ENCODE assay signal across 9 mouse cellular contexts in genomic region chr11:24074021-24074591, GRCm38 (mm10). TPM values are rescaled to one million over a fixed set of nuclear protein-coding genes. Genes with fewer than 3 reads are reported as not detected.
DNase-seq lines count a peak whose midpoint lies in the region; ATAC-seq and TF ChIP-seq lines count a peak whose summit lies in the region.
"Had no signal": no experiment of that assay in that cellular context is flagged by ENCODE, and none has a peak within 500 bp of the region (broad histone marks: within the 10 kb centered on the region; RNA-seq: fewer than 3 reads in every experiment).

No protein-coding gene starts in this region.

- H3K36me3 ChIP-seq in forebrain, embryonic 15.5 days: no peaks in the 10 kb centered on the region
- H3K36me3 ChIP-seq in liver, embryonic 14.5 days (replicated peaks; ENCODE audit: control insufficient read depth, insufficient read depth, low read depth): no peaks in the 10 kb centered on the region

- H3K27ac ChIP-seq in left cerebral cortex, adult 2 months: peak overlapping the region; percentile 97
- peak overlapping the region; percentile 98 for H3K27ac ChIP-seq in forebrain, embryonic 15.5 days (replicated peaks)
- no peak overlapping the region for H3K27ac ChIP-seq in liver, embryonic 14.5 days

- H3K4me1 ChIP-seq in forebrain, embryonic 15.5 days: peaks cover 26% of the 10 kb centered on the region
- H3K4me1 ChIP-seq in liver, embryonic 14.5 days (replicated peaks; ENCODE audit: control insufficient read depth in 2 of 2, insufficient read depth in 2 of 2, low read length in 1 of 2): peaks cover 4 to 8% of the 10 kb centered on the region in 2 experiments; a peak in 2 of 4 replicates

- peak overlapping the region; percentile 97 for H3K9ac ChIP-seq in forebrain, embryonic 15.5 days (replicated peaks)
- H3K9ac ChIP-seq in liver, embryonic 14.5 days (replicated peaks): peak overlapping the region; percentile 50

- WGBS in forebrain, embryonic 15.5 days: under 1% methylated on average over 18 of the region's 18 CpGs
- WGBS in liver, embryonic 14.5 days (ENCODE audit: insufficient replicate concordance): 2% methylated on average over 18 of the region's 18 CpGs

- H3K4me2 ChIP-seq in forebrain, embryonic 15.5 days (replicated peaks): peak overlapping the region; percentile 87
- peak overlapping the region; percentile 91 for H3K4me2 ChIP-seq in liver, embryonic 14.5 days (ENCODE audit: low read depth)

- ATAC-seq in forebrain, embryonic 15.5 days (replicated peaks): no peak
- no peak for ATAC-seq in liver, embryonic 14.5 days (ENCODE audit: insufficient read depth)

- TF ChIP-seq EP300 in liver, embryonic 14.5 days (IDR thresholded peaks at IDR 0.05; ENCODE audit: low read depth): no peak

- DNase-seq in left cerebral cortex, adult 2 months (ENCODE audit: extremely low spot score in 1 of 2, low spot score in 2 of 2): no peak
- DNase-seq in left cerebral cortex, adult 18-20 months (ENCODE audit: low spot score in 2 of 2): no peak
- DNase-seq in liver, embryonic 14.5 days (ENCODE audit: low read depth in 3 of 3, low spot score in 3 of 3): no peak
- DNase-seq in thymus, postnatal 0 days (ENCODE audit: low spot score): peak; percentile 38
- no peak for DNase-seq in testis, postnatal 14 days (ENCODE audit: low spot score)
- no peak for DNase-seq in cerebellum, adult 11-12 months
- DNase-seq in left cerebral cortex, adult 9 months (ENCODE audit: low spot score in 2 of 2): no peak

- H3K4me3 ChIP-seq in left cerebral cortex, adult 2 months: peak overlapping the region; percentile 75
- peak overlapping the region; percentile 72 for H3K4me3 ChIP-seq in forebrain, embryonic 15.5 days
- H3K4me3 ChIP-seq in liver, embryonic 14.5 days (ENCODE audit: insufficient read depth in 1 of 2, low read depth in 2 of 2, low read length in 2 of 2): peak overlapping the region; percentile 47 to 68; a peak in 3 of 4 replicates
- H3K4me3 ChIP-seq: myocyte had no signal

- H3K27me3 ChIP-seq in forebrain, embryonic 15.5 days: no peaks in the 10 kb centered on the region
- peaks cover 14% of the 10 kb centered on the region for H3K27me3 ChIP-seq in liver, embryonic 14.5 days (ENCODE audit: control insufficient read depth, insufficient read depth, low read length)

- TF ChIP-seq CTCF in left cerebral cortex, adult 2 months (IDR thresholded peaks at IDR 0.05): no peak
- no peak for TF ChIP-seq CTCF in liver, embryonic 14.5 days (IDR thresholded peaks at IDR 0.05; ENCODE audit: low read depth)

- H3K9me3 ChIP-seq in forebrain, embryonic 15.5 days: no peaks in the 10 kb centered on the region
- H3K9me3 ChIP-seq in liver, embryonic 14.5 days (ENCODE audit: control insufficient read depth, low read length): no peaks in the 10 kb centered on the region

- intact Hi-C loops in left cerebral cortex, adult 2 months (cut with DNase I): loop anchor here (10.0 kb wide), 1 partner anchor 1641 kb away; no protein-coding TSS in a partner anchor

RNA-seq across cellular contexts. Expression of gene A830031A19Rik, which starts 0.7 kb away (rescaled TPM):
- 1 to 10 TPM in 1 of 2 experiments, under 1 TPM in 1; 0.82 to 1.4 TPM for total RNA-seq in left cerebral cortex, adult 2 months (2021)
- 1 to 10 TPM; 1.1 to 1.4 TPM for total RNA-seq in left cerebral cortex, adult 18-20 months (2021)
- 0.26 TPM in 1 of 2 replicates, not detected in the other for polyA plus RNA-seq in forebrain, embryonic 15.5 days (2015; fragmentation: Nextera tagmentation; extraction: Ambion mirVana)
- not detected in 2 replicates for polyA plus RNA-seq in liver, embryonic 14.5 days (2012; rRNA removed)
- polyA plus RNA-seq in liver, embryonic 14.5 days (2014; fragmentation: Nextera tagmentation; extraction: Ambion mirVana): not detected in 2 replicates
- not detected in 2 replicates for polyA plus RNA-seq in thymus, postnatal 0 days (2015; fragmentation: Nextera tagmentation; extraction: Ambion mirVana)
- polyA plus RNA-seq: myocyte had no signal

RNA-seq across cellular contexts. Expression of gene Bcl11a, which starts 3.8 kb away (rescaled TPM):
- 100 to 1,000 TPM; 101 to 103 TPM for total RNA-seq in left cerebral cortex, adult 2 months (2021)
- total RNA-seq in left cerebral cortex, adult 18-20 months (2021): 10 to 100 TPM; 87.2 to 93.6 TPM
- polyA plus RNA-seq in forebrain, embryonic 15.5 days (2015; fragmentation: Nextera tagmentation; extraction: Ambion mirVana): 204 and 215 TPM in 2 replicates
- polyA plus RNA-seq in liver, embryonic 14.5 days (2012; rRNA removed): 10.9 and 13.0 TPM in 2 replicates
- polyA plus RNA-seq in liver, embryonic 14.5 days (2014; fragmentation: Nextera tagmentation; extraction: Ambion mirVana): 29.4 and 33.0 TPM in 2 replicates
- polyA plus RNA-seq in thymus, postnatal 0 days (2015; fragmentation: Nextera tagmentation; extraction: Ambion mirVana): 7.4 and 8.0 TPM in 2 replicates
- polyA plus RNA-seq: myocyte had no signal
